1 mouse cellular context compared by ENCODE assay signal in the genomic region with DNA sequence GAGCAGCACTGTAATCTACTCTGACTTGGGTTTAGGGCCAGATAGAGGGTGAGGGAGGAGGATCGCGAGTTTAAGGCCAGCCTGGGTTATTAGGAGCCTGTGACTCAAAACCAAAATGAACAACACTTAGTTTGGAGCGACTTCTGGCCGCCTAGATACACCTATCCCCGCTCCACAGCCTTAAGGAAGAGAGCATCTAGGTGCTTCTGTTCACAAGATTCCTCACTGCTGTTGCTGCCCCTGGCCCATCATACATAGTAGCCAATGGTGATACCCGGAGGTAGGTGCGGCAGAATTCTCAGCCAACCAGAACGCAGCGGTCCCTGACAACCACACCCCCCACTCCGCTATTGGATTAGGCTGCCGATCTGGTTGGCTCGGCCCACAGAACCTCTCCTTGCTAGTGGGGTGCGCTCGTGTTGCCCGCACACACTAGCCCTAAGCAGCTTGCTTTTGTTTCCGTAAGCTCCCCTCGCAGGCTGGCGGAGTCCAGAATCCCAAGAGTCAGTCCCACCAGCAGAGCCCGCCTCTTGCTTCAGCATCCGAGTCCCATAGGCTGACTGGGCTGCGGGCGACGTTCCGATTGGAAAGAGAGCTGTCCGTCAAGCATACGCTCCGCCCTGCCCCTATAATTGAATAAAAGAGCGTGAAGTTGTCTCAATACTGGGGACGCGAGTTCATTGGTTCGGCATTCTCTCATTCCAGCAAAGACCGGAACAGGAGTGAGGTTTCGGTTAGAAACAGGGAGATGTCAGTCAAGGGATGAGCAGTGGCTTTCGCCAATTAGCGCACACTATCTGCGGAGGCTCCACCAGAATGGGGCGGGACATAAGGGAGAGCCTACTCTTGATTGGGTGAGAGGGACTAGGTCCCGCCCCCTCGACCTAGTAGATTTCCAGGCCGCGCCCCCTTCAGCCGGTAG.
TF ChIP-seq lines count a peak whose summit lies in the region.

Gene Mon1b (plus strand): TSS at position 918 of the 922 bp plus-strand sequence.

TF ChIP-seq in CH12.LX, 34 proteins besides CTCF, POLR2A, EP300 and RAD21 (continued from another document):
- TF ChIP-seq MAFK (IDR thresholded peaks at IDR 0.05; ENCODE audit: insufficient replicate concordance, low read length) = no peak
- 0 out of 2 replicates have a peak, but pooled peaks have one; percentile 50 for TF ChIP-seq MXI1 (IDR thresholded peaks at IDR 0.05; ENCODE audit: low read depth, low read length)
- TF ChIP-seq JUN (IDR thresholded peaks at IDR 0.05; ENCODE audit: insufficient read depth, low read depth, low read length) = no peak
- TF ChIP-seq BHLHE40 (IDR thresholded peaks at IDR 0.05; ENCODE audit: low read depth, low read length) = 0 out of 2 replicates have a peak, but pooled peaks have one; percentile 1
- peak; percentile 86 for TF ChIP-seq CHD2 (IDR thresholded peaks at IDR 0.05; ENCODE audit: low read length)
- no peak for TF ChIP-seq USF1 (IDR thresholded peaks at IDR 0.05; ENCODE audit: low read depth, low read length)
- 0 out of 2 replicates have a peak, but pooled peaks have one; percentile 15 for TF ChIP-seq SIN3A (IDR thresholded peaks at IDR 0.05; ENCODE audit: low read length)
- TF ChIP-seq SMC3 (IDR thresholded peaks at IDR 0.05; ENCODE audit: low read depth, low read length) = no peak
- TF ChIP-seq ELF1 (IDR thresholded peaks at IDR 0.05; ENCODE audit: low read depth, low read length) = no peak
- no peak for TF ChIP-seq ZC3H11A (IDR thresholded peaks at IDR 0.05; ENCODE audit: low read depth, low read length)
- TF ChIP-seq CHD1 (IDR thresholded peaks at IDR 0.05; ENCODE audit: low read depth, low read length) = no peak
- TF ChIP-seq MAZ (IDR thresholded peaks at IDR 0.05; ENCODE audit: low read depth, low read length) = no peak
- peak; percentile 43 for TF ChIP-seq NELFE (IDR thresholded peaks at IDR 0.05; ENCODE audit: low read depth, low read length)
- no peak for TF ChIP-seq USF2 (conservative IDR thresholded peaks at IDR 0.05; ENCODE audit: low read depth, low read length)
- no peak for TF ChIP-seq ZKSCAN1 (IDR thresholded peaks at IDR 0.05; ENCODE audit: borderline replicate concordance, low read depth, low read length)
- TF ChIP-seq KAT2A (IDR thresholded peaks at IDR 0.05; ENCODE audit: insufficient replicate concordance, low read length) = no peak
- no peak; the same call in 1 of the 2 replicates for TF ChIP-seq RCOR1 (conservative IDR thresholded peaks at IDR 0.05; ENCODE audit: low read depth, low read length)
- peak; percentile 42; the same call in 1 of the 2 replicates for TF ChIP-seq TCF12 (IDR thresholded peaks at IDR 0.05; ENCODE audit: low read depth, low read length)
- TF ChIP-seq IRF4 (IDR thresholded peaks at IDR 0.05; ENCODE audit: low read depth, low read length) = 0 out of 2 replicates have a peak, but pooled peaks have one; percentile 9
- 0 out of 2 replicates have a peak, but pooled peaks have one; percentile 28 for TF ChIP-seq NRF1 (IDR thresholded peaks at IDR 0.05; ENCODE audit: low read depth, low read length)
- TF ChIP-seq E2F4 (IDR thresholded peaks at IDR 0.05; ENCODE audit: insufficient replicate concordance, low read depth, low read length) = no peak
- no peak for TF ChIP-seq PAX5 (IDR thresholded peaks at IDR 0.05; ENCODE audit: low read length)
